18 mouse cellular contexts compared by ENCODE assay signal in genomic region chr2:156519584-156519983, GRCm38 (mm10). TPM values are rescaled to one million over a fixed set of nuclear protein-coding genes. Genes with fewer than 3 reads are reported as not detected.
DNase-seq lines count a peak whose midpoint lies in the region; ATAC-seq and TF ChIP-seq lines count a peak whose summit lies in the region.
"Had no signal": no experiment of that assay in that cellular context is flagged by ENCODE, and none has a peak within 500 bp of the region (broad histone marks: within the 10 kb centered on the region; RNA-seq: fewer than 3 reads in every experiment).

No protein-coding gene starts in this region.

- TF ChIP-seq POLR2A in brain, embryonic 14.5 days (IDR thresholded peaks at IDR 0.05; ENCODE audit: borderline replicate concordance, extremely low read depth, insufficient read depth, insufficient read length, poor library complexity, severe bottlenecking), result no peak

- 0 out of 2 replicates have a peak, but pooled peaks have one; percentile 18 for ATAC-seq in frontal cortex, adult (ENCODE audit: low TSS enrichment)
- no peak for ATAC-seq in megakaryocyte, adult 5-6 weeks (ENCODE audit: poor library complexity, severe bottlenecking)
- ATAC-seq: activated CD4-positive, CD25-positive, alpha-beta regulatory T cell, adult 4 months; CD4-positive, CD25-positive, alpha-beta regulatory T cell, adult 4 months; forebrain, embryonic 13.5 days had no signal

- no peak for TF ChIP-seq CTCF in brain, embryonic 14.5 days (IDR thresholded peaks at IDR 0.05; ENCODE audit: borderline replicate concordance, extremely low read depth, insufficient read depth, insufficient read length)

- DNase-seq in frontal cortex, postnatal 14 days (ENCODE audit: low spot score in 2 of 2), result no peak
- DNase-seq in layer of hippocampus, adult 9-11 months, result peak; percentile 42
- no peak for DNase-seq in layer of hippocampus, postnatal 10 days (ENCODE audit: low spot score in 2 of 2)
- peak; percentile 16 for DNase-seq in brain, embryonic 14.5 days (ENCODE audit: low read depth)
- DNase-seq: adrenal gland, adult 8-10 months; adrenal gland, postnatal 25 days; cerebellum, adult 11 months; cerebellum, adult 2 months; cerebellum, adult 9-11 months; cerebellum, postnatal 25 days; gastrocnemius, adult 2 months; gastrocnemius, postnatal 14 days; heart, adult 11 months had no signal

RNA-seq across cellular contexts. Expression of gene Aar2, which starts 27.8 kb away (rescaled TPM):
- total RNA-seq in layer of hippocampus, postnatal 10 days (2021), result 10 to 100 TPM; 30.4 to 33.5 TPM
- 36.4 and 37.8 TPM in 2 replicates for polyA plus RNA-seq in brain, embryonic 14.5 days (2012; rRNA removed)
- 7.5 and 10.2 TPM in 2 replicates for total RNA-seq in megakaryocyte, adult 5-6 weeks (2015)
- total RNA-seq in megakaryocyte, adult 5-6 weeks (2017), result 5.8 and 6.4 TPM in 2 replicates

Comparison
In these comparisons a context has a peak if more than half of its experiments do, and no peak if none do; other contexts are left out.
1. DNase-seq: peak in layer of hippocampus, adult 9-11 months (single experiment) and brain, embryonic 14.5 days (single experiment); none in frontal cortex, postnatal 14 days (0 of 2) and layer of hippocampus, postnatal 10 days (0 of 2).